Mouse (Mus musculus) lung, adult 2 months (tissue): ENCODE measurements around the gene Tenm3.

Experiments
- CTCF ChIP-seq: fragments of 200-500 bp; IDR thresholded peaks from 2 replicates; pipeline ENCODE4 v1.5.1; 2011; ENCODE audit warnings: mild to moderate bottlenecking, low read length, control low read depth; ENCODE audit not compliant: insufficient read depth
- POLR2A ChIP-seq: fragments of 200-500 bp; IDR thresholded peaks from 2 replicates; pipeline ENCODE4 v1.6.1; 2011; ENCODE audit warnings: low read depth, mild to moderate bottlenecking, control low read depth, low read length, borderline replicate concordance; ENCODE audit errors: extremely low read depth

- TF ChIP-seq CTCF (no peak), POLR2A (no peak)
Measured at GRCm38 (mm10) chr8:48635815-48636214, 207.9 kb downstream of the Tenm3 start.
